Comparison of ENCODE assay signal across 13 mouse cellular contexts in the genomic region with DNA sequence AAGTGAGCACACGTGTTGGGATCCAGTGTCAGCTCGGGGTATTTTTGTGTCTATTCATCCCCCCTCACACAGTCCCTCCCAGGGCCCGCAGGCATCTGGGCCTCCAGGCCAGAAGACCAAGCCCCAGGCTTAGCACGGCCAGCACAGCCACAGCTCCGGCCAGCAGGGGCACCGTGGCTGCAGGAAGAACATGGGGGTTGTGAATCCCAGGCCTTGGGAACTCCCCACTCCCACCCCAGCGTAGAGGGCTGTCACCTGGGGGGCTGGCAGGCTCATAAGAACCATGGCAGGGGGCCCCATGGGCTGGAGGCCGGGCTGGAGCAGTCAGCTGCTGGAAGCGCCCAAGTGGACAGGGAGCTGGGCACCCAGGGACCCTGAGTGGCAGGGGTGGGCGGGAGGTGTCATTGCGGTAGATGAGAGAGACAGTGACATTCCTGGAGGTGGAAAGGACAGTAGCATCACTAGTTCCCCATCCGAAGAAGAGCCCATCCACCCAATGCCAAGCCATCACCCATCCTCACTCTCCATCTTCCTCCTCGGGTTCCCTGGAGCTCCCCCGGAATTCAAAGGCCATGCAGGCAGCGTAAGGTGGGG. TPM values are rescaled to one million over a fixed set of nuclear protein-coding genes. Genes with fewer than 3 reads are reported as not detected.
DNase-seq lines count a peak whose midpoint lies in the region; ATAC-seq and TF ChIP-seq lines count a peak whose summit lies in the region.
"Had no signal": no experiment of that assay in that cellular context is flagged by ENCODE, and none has a peak within 500 bp of the region (broad histone marks: within the 10 kb centered on the region; RNA-seq: fewer than 3 reads in every experiment).

No protein-coding gene starts in this region.

- WGBS in kidney, embryonic 14.5 days: 77% methylated on average over 15 of the region's 15 CpGs
- WGBS in neural tube, embryonic 14.5 days: 69% methylated on average over 15 of the region's 15 CpGs
- 77% methylated on average over 15 of the region's 15 CpGs for WGBS in neural tube, embryonic 15.5 days
- WGBS in stomach, postnatal 0 days: 60% methylated on average over 15 of the region's 15 CpGs

- no peaks in the 10 kb centered on the region for H3K27me3 ChIP-seq in kidney, embryonic 14.5 days (ENCODE audit: control insufficient read depth, insufficient read depth, low read length)
- no peaks in the 10 kb centered on the region for H3K27me3 ChIP-seq in neural tube, embryonic 14.5 days (ENCODE audit: control insufficient read depth, insufficient read depth, low read length)
- no peaks in the 10 kb centered on the region for H3K27me3 ChIP-seq in neural tube, embryonic 15.5 days (replicated peaks)
- no peaks in the 10 kb centered on the region; the same call in 1 of the 2 replicates for H3K27me3 ChIP-seq in stomach, postnatal 0 days (ENCODE audit: control insufficient read depth, insufficient read depth, low read length)
- H3K27me3 ChIP-seq: liver, embryonic 13.5 days had no signal

- H3K9me3 ChIP-seq in kidney, embryonic 14.5 days (ENCODE audit: control insufficient read depth, low read length): no peaks in the 10 kb centered on the region
- no peaks in the 10 kb centered on the region for H3K9me3 ChIP-seq in neural tube, embryonic 14.5 days (ENCODE audit: control insufficient read depth, low read length)
- no peaks in the 10 kb centered on the region for H3K9me3 ChIP-seq in neural tube, embryonic 15.5 days (replicated peaks)
- no peaks in the 10 kb centered on the region for H3K9me3 ChIP-seq in stomach, postnatal 0 days (ENCODE audit: control insufficient read depth, low read length)
- H3K9me3 ChIP-seq: liver, embryonic 13.5 days had no signal

- no peak overlapping the region for H3K4me2 ChIP-seq in kidney, embryonic 14.5 days (replicated peaks; ENCODE audit: low read depth, low read length)
- no peak overlapping the region for H3K4me2 ChIP-seq in neural tube, embryonic 14.5 days (ENCODE audit: low read depth, low read length)
- no peak overlapping the region for H3K4me2 ChIP-seq in neural tube, embryonic 15.5 days
- no peak overlapping the region for H3K4me2 ChIP-seq in stomach, postnatal 0 days (replicated peaks; ENCODE audit: low read depth)
- H3K4me2 ChIP-seq: liver, embryonic 13.5 days had no signal

- H3K27ac ChIP-seq in kidney, embryonic 14.5 days (ENCODE audit: low read depth, low read length): 0 out of 2 replicates have a peak overlapping the region, but pooled peaks have one; percentile 11
- H3K27ac ChIP-seq in neural tube, embryonic 14.5 days (ENCODE audit: low read depth, low read length): no peak overlapping the region
- no peak overlapping the region for H3K27ac ChIP-seq in neural tube, embryonic 15.5 days (replicated peaks)
- H3K27ac ChIP-seq in stomach, postnatal 0 days (replicated peaks): no peak overlapping the region
- H3K27ac ChIP-seq: liver, embryonic 13.5 days had no signal

- peak; percentile 22; the same call in 1 of the 2 replicates for TF ChIP-seq CTCF in stomach, postnatal 0 days (IDR thresholded peaks at IDR 0.05; ENCODE audit: low read depth)

- H3K36me3 ChIP-seq in kidney, embryonic 14.5 days (ENCODE audit: control insufficient read depth, insufficient read depth, low read length): peaks cover 53% of the 10 kb centered on the region
- H3K36me3 ChIP-seq in neural tube, embryonic 14.5 days (ENCODE audit: control insufficient read depth, insufficient read depth, low read length): peaks cover 33% of the 10 kb centered on the region
- H3K36me3 ChIP-seq in neural tube, embryonic 15.5 days: peaks cover 43% of the 10 kb centered on the region
- H3K36me3 ChIP-seq in stomach, postnatal 0 days (ENCODE audit: control insufficient read depth, insufficient read depth, low read length): no peaks in the 10 kb centered on the region; the same call in 1 of the 2 replicates

- H3K9ac ChIP-seq in kidney, embryonic 14.5 days (ENCODE audit: low read depth, low read length): no peak overlapping the region
- no peak overlapping the region for H3K9ac ChIP-seq in neural tube, embryonic 14.5 days (replicated peaks; ENCODE audit: low read depth, low read length)
- H3K9ac ChIP-seq in neural tube, embryonic 15.5 days (replicated peaks): no peak overlapping the region
- H3K9ac ChIP-seq in stomach, postnatal 0 days (ENCODE audit: low read length): 0 out of 2 replicates have a peak overlapping the region, but pooled peaks have one; percentile 23
- H3K9ac ChIP-seq: liver, embryonic 13.5 days had no signal

- DNase-seq in adrenal gland, postnatal 14 days: peak; percentile 24
- DNase-seq in adrenal gland, adult 18-20 months (ENCODE audit: low spot score in 2 of 2): no peak
- no peak for DNase-seq in kidney, adult 8-10 months
- DNase-seq in stomach, postnatal 0 days (ENCODE audit: low spot score): no peak
- DNase-seq in layer of hippocampus, adult 9-11 months: no peak
- DNase-seq: adrenal gland, postnatal 10 days; cerebellum, postnatal 14 days; kidney, postnatal 14 days; liver, embryonic 13.5 days had no signal

- peaks cover 14% of the 10 kb centered on the region for H3K4me1 ChIP-seq in kidney, embryonic 14.5 days (ENCODE audit: control insufficient read depth, insufficient read depth, low read length)
- H3K4me1 ChIP-seq in neural tube, embryonic 14.5 days (ENCODE audit: control insufficient read depth, insufficient read depth, low read length): peaks cover 7% of the 10 kb centered on the region; the same call in 1 of the 2 replicates
- H3K4me1 ChIP-seq in neural tube, embryonic 15.5 days: peaks cover 27% of the 10 kb centered on the region
- no peaks in the 10 kb centered on the region for H3K4me1 ChIP-seq in stomach, postnatal 0 days (replicated peaks; ENCODE audit: control insufficient read depth, insufficient read depth)

- no peak for TF ChIP-seq EP300 in stomach, postnatal 0 days (optimal IDR thresholded peaks at IDR 0.05)

- no peak for ATAC-seq in kidney, embryonic 14.5 days (ENCODE audit: low FRiP score, low TSS enrichment)
- 0 out of 2 replicates have a peak, but pooled peaks have one; percentile 1 for ATAC-seq in neural tube, embryonic 14.5 days (ENCODE audit: low read depth)
- no peak for ATAC-seq in neural tube, embryonic 15.5 days (ENCODE audit: low FRiP score)
- ATAC-seq in stomach, postnatal 0 days (ENCODE audit: low FRiP score, low TSS enrichment): no peak

- no peak overlapping the region for H3K4me3 ChIP-seq in kidney, embryonic 14.5 days (ENCODE audit: low read length)
- H3K4me3 ChIP-seq in neural tube, embryonic 14.5 days (ENCODE audit: low read depth, low read length): no peak overlapping the region
- H3K4me3 ChIP-seq in neural tube, embryonic 15.5 days (replicated peaks): no peak overlapping the region
- H3K4me3 ChIP-seq in stomach, postnatal 0 days (ENCODE audit: low read depth, low read length): no peak overlapping the region
- H3K4me3 ChIP-seq: liver, embryonic 13.5 days had no signal

RNA-seq across cellular contexts. Expression of a gene that starts 4.1 kb away (rescaled TPM):
- total RNA-seq in adrenal gland, postnatal 14 days (2021): not detected in 2 replicates
- not detected for total RNA-seq in adrenal gland, adult 18-20 months (2021)
- not detected in 2 replicates for polyA plus RNA-seq in kidney, embryonic 14.5 days (2014; fragmentation: Nextera tagmentation; extraction: Ambion mirVana)
- polyA plus RNA-seq in neural tube, embryonic 14.5 days (2014; fragmentation: Nextera tagmentation; extraction: Ambion mirVana): not detected in 2 replicates
- 0.11 and 0.15 TPM in 2 replicates for polyA plus RNA-seq in neural tube, embryonic 15.5 days (2015; fragmentation: Nextera tagmentation; extraction: Ambion mirVana)
- not detected in 2 replicates for polyA plus RNA-seq in stomach, postnatal 0 days (2015; fragmentation: Nextera tagmentation; extraction: Ambion mirVana)
- total RNA-seq: adrenal gland, postnatal 10 days had no signal
- polyA plus RNA-seq: liver, embryonic 13.5 days had no signal

RNA-seq across cellular contexts. Expression of a gene that starts 6.6 kb away (rescaled TPM):
- 95.5 and 102 TPM in 2 replicates for total RNA-seq in adrenal gland, postnatal 14 days (2021)
- total RNA-seq in adrenal gland, adult 18-20 months (2021): 100 to 1,000 TPM in 1 of 2 experiments, 10 to 100 TPM in 1; 65.0 to 100 TPM
- 119 and 143 TPM in 2 replicates for polyA plus RNA-seq in kidney, embryonic 14.5 days (2014; fragmentation: Nextera tagmentation; extraction: Ambion mirVana)
- polyA plus RNA-seq in neural tube, embryonic 14.5 days (2014; fragmentation: Nextera tagmentation; extraction: Ambion mirVana): 164 and 180 TPM in 2 replicates
- polyA plus RNA-seq in neural tube, embryonic 15.5 days (2015; fragmentation: Nextera tagmentation; extraction: Ambion mirVana): 198 and 218 TPM in 2 replicates
- polyA plus RNA-seq in stomach, postnatal 0 days (2015; fragmentation: Nextera tagmentation; extraction: Ambion mirVana): 52.9 and 60.0 TPM in 2 replicates

RNA-seq across cellular contexts. Expression of a gene that starts 6.6 kb away (rescaled TPM):
- total RNA-seq in adrenal gland, postnatal 14 days (2021): 0.70 and 0.90 TPM in 2 replicates
- 1 to 10 TPM in 1 of 2 experiments, under 1 TPM in 1; 0.70 to 1.2 TPM for total RNA-seq in adrenal gland, adult 18-20 months (2021)
- 1.3 and 1.6 TPM in 2 replicates for polyA plus RNA-seq in kidney, embryonic 14.5 days (2014; fragmentation: Nextera tagmentation; extraction: Ambion mirVana)
- polyA plus RNA-seq in neural tube, embryonic 14.5 days (2014; fragmentation: Nextera tagmentation; extraction: Ambion mirVana): 1.5 and 1.6 TPM in 2 replicates
- 1.3 and 1.5 TPM in 2 replicates for polyA plus RNA-seq in neural tube, embryonic 15.5 days (2015; fragmentation: Nextera tagmentation; extraction: Ambion mirVana)
- polyA plus RNA-seq in stomach, postnatal 0 days (2015; fragmentation: Nextera tagmentation; extraction: Ambion mirVana): 0.57 and 0.65 TPM in 2 replicates
- total RNA-seq: hematopoietic stem cell, adult 5-6 weeks had no signal

RNA-seq across cellular contexts. Expression of a gene that starts 8.1 kb away (rescaled TPM):
- total RNA-seq in adrenal gland, postnatal 14 days (2021): not detected in 2 replicates
- not detected for total RNA-seq in adrenal gland, adult 18-20 months (2021)
- polyA plus RNA-seq in kidney, embryonic 14.5 days (2014; fragmentation: Nextera tagmentation; extraction: Ambion mirVana): not detected in 2 replicates
- polyA plus RNA-seq in neural tube, embryonic 14.5 days (2014; fragmentation: Nextera tagmentation; extraction: Ambion mirVana): not detected in 2 replicates
- polyA plus RNA-seq in neural tube, embryonic 15.5 days (2015; fragmentation: Nextera tagmentation; extraction: Ambion mirVana): not detected in 2 replicates
- not detected in 2 replicates for polyA plus RNA-seq in stomach, postnatal 0 days (2015; fragmentation: Nextera tagmentation; extraction: Ambion mirVana)
- total RNA-seq: adrenal gland, postnatal 10 days; hematopoietic stem cell, adult 5-6 weeks had no signal
- polyA plus RNA-seq: liver, embryonic 13.5 days had no signal

RNA-seq across cellular contexts. Expression of a gene that starts 17.1 kb away (rescaled TPM):
- total RNA-seq in adrenal gland, postnatal 14 days (2021): not detected in 2 replicates
- total RNA-seq in adrenal gland, adult 18-20 months (2021): not detected
- polyA plus RNA-seq in kidney, embryonic 14.5 days (2014; fragmentation: Nextera tagmentation; extraction: Ambion mirVana): not detected in 2 replicates
- not detected in 2 replicates for polyA plus RNA-seq in neural tube, embryonic 14.5 days (2014; fragmentation: Nextera tagmentation; extraction: Ambion mirVana)
- polyA plus RNA-seq in neural tube, embryonic 15.5 days (2015; fragmentation: Nextera tagmentation; extraction: Ambion mirVana): not detected in 2 replicates
- polyA plus RNA-seq in stomach, postnatal 0 days (2015; fragmentation: Nextera tagmentation; extraction: Ambion mirVana): 0.13 TPM in 1 of 2 replicates, not detected in the other
- total RNA-seq: adrenal gland, postnatal 10 days; hematopoietic stem cell, adult 5-6 weeks had no signal
- polyA plus RNA-seq: liver, embryonic 13.5 days had no signal
